Mouse (Mus musculus): ENCODE data around the gene Anxa11. TPM values are rescaled to one million over a fixed set of nuclear protein-coding genes. Genes with fewer than 3 reads are reported as not detected.
"Not testable (repeated sequence)": the region's sequence is repeated elsewhere in the genome, so short reads cannot be mapped to it uniquely, and the experiment has no call there.

Anxa11 gene
- total RNA-seq, 2 experiments from 2014 or later: 54.9 to 58.8 TPM

DNA sequence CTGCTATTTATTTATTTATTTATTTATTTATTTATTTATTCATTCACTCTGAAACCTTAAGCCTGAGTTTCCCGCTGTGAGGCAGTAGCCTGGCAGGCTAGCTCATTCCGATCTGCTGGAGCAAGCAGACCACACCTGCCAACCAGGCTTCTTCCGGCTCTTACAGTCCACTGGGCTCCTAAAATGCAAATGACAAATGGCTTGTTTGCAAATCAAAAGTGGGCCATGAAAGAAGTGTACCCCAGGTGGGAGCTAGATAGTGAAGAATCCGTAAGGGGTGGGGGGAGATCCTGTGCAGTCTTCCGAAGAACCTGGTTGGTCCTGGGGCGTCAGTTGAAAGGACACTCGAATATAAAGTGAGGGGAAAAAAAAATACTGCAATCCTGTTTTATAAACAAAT lies 995 bp upstream of the Anxa11 start:
- no peak for DNase-seq (ENCODE audit: low spot score in 2 of 2)

GRCm38 (mm10) chr14:25841579-25841978 lies 377 bp upstream of the Anxa11 start:
- DNase-seq (ENCODE audit: low spot score in 2 of 2): no peak

DNA sequence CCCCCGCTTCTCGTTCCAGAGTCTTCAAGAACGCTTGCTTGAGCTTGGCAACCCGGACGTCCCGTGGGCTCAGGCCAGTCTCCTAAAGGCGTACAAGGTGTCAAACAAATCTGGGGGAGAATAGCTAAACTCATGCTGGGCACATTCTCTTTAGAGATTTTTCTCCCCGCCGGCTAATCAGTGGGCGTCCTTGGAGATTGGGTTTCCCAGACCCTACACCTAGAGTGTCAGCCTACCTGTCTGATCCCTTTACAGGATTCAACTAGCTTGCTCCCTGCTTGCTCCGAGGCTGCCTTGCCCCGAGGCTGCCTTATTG lies 690 bp downstream of the Anxa11 start:
- DNase-seq (ENCODE audit: low spot score in 2 of 2): no peak

- DNase-seq (ENCODE audit: low spot score in 2 of 2): no peak
These were observed 2.4 kb downstream of the Anxa11 start for GRCm38 (mm10) chr14:25844372-25844771.

DNA sequence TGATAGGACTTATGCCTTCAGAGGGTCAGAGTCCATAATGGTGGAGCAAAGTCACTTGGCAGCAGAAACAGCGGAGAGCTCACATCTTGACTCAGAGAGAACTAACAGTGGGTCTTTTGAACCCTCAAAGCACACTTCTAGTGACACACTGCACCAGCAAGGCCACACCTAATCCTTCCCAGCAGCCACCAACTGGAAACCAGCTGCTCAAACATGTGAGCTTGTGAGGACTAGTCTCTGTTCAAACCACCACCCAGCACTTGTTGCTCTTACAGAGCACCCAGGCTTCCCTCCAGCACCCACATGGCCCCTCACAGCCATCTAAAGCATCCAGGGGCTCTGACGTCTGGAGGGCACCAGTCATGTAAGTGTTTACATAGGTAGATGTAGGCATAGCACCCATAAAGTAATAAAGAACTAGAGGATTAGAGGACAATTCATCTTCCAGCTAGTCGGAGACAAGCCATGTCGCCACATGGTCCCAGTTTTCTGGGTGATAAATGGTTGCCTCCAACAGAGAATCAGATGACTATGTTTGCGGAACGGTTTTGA lies 4.0 kb downstream of the Anxa11 start:
- DNase-seq (ENCODE audit: low spot score in 2 of 2): no peak

DNA sequence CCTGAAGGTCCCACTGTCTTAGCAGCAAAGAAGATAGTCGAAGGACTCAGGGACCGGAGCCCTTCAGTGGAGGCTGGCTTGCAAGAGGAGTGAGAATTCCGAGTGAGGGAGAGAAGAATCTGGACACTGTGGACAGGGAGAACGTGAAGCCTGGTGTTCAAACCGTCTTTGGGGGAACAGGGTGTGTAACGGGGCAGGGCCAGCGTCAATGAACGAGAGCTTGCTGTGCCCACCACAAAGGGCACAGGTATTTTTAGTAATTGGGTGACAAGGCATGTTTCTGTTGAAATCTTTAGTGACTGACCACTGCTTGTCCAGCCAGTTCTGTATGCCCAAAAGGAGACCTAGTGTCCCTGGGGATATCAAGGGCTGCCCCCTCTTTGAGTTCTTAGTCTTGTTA lies 4.6 kb downstream of the Anxa11 start:
- DNase-seq (ENCODE audit: low spot score in 2 of 2): no peak

DNA sequence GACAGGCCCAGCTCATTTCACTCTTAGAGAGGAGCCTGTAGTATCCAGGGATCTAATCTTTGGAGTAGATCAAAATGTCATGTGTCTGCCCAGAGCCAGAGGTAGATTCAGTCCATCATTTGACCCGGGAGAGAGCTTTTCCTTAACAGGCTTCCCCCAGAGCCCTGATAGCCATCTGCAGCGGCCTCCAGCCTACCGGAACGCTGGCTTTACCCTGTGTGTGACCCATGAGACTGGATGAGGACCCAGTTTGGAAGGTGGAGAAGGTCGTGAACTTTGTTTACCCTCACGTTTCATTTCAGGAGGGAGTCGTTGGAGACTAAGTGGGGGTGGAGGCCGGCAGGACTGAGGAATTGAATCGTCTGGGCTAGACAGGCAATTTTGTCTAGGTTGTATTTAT lies 5.7 kb downstream of the Anxa11 start:
- no peak for DNase-seq (ENCODE audit: low spot score in 2 of 2)

- DNase-seq (ENCODE audit: low spot score in 2 of 2): no peak
These were observed 6.3 kb downstream of the Anxa11 start for GRCm38 (mm10) chr14:25848237-25848636.

GRCm38 (mm10) chr14:25848708-25849107 lies 6.8 kb downstream of the Anxa11 start:
- not testable (repeated sequence) for DNase-seq (ENCODE audit: low spot score in 2 of 2)

- DNase-seq (ENCODE audit: low spot score in 2 of 2): no peak
These were observed 8.5 kb downstream of the Anxa11 start for GRCm38 (mm10) chr14:25850433-25850832.

- no peak for DNase-seq (ENCODE audit: low spot score in 2 of 2)
These were observed 9.2 kb downstream of the Anxa11 start for GRCm38 (mm10) chr14:25851189-25851588.

- no peak for DNase-seq (ENCODE audit: low spot score in 2 of 2)
These were observed 10.2 kb downstream of the Anxa11 start for GRCm38 (mm10) chr14:25852121-25852561.

- DNase-seq (ENCODE audit: low spot score in 2 of 2): no peak
These were observed 11.3 kb downstream of the Anxa11 start for GRCm38 (mm10) chr14:25853295-25853694.

GRCm38 (mm10) chr14:25853717-25854452 lies 11.9 kb downstream of the Anxa11 start:
- DNase-seq (ENCODE audit: low spot score in 2 of 2): no peak

DNA sequence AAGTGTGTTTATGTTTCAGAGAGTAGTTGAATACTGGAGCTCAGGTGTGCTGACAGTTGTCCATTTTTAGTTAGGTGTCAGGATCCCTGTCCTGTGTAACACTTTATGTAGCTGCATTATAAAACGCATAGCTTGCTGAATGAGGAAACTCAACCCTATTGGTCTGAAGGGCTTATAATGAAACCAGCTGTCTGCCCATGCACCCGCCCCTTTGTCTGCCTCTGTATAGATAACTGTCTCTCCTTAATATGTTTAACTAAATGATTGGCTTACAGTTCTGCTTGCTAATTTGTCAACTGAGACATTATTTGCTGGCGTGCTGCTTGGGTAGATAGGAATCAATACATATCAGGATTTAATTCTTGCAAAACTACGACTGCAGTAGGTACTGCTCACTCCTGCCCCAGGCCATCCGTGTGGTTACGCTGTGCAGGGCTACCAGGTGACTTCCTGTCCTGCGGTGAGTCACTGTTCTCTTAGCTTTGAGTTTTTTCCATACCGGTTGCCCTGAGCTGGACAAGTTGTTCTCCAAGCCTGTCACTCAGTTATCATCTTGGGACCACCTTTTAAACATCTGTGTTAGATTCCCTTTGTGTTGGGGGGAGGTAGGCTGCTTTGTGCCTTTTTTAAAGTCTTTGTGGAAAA lies 13.4 kb downstream of the Anxa11 start:
- DNase-seq (ENCODE audit: low spot score in 2 of 2): no peak

DNA sequence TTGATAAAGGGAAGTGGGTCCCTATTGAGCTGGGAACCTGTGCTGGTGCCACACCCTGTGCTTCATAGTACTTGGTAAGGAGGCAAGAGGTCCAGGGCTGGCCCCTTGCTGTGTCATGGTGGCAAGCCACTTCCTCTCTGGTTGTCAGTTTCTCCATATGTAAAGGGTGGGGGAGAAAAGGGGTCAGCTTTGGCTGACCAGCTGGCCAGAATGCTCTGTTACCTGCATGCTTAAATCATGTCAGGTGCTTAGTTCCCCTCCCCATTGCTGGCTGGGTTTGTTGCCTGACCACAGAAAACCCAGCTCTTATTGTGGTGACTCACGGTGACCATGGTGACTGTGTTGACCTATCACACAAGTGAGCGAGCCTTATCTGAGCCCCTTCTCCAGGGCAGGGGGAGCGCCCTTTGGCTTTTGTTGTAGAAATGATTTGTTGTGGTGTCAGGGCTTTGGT lies 15.2 kb downstream of the Anxa11 start:
- no peak for DNase-seq (ENCODE audit: low spot score in 2 of 2)

DNA sequence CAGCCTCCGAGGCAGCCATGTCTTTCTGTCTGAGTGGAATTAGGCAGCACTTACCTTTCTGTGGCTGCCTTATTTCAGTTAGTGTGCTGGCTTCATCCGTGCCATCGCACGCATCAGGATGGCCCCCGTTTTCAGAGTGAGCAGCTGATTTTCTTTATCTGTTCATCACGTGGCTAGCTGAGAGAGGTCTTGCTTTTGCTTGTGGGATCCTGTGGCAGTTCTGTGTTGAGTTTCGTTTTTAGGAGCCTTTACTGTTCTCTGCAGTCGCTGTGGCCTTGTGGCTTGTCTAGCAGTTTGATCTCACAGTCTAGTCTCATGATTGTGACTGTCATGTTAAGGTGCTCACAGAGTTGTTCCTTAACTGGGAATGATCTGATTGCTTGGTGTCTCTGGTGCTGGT lies 16.0 kb downstream of the Anxa11 start:
- no peak for DNase-seq (ENCODE audit: low spot score in 2 of 2)

DNA sequence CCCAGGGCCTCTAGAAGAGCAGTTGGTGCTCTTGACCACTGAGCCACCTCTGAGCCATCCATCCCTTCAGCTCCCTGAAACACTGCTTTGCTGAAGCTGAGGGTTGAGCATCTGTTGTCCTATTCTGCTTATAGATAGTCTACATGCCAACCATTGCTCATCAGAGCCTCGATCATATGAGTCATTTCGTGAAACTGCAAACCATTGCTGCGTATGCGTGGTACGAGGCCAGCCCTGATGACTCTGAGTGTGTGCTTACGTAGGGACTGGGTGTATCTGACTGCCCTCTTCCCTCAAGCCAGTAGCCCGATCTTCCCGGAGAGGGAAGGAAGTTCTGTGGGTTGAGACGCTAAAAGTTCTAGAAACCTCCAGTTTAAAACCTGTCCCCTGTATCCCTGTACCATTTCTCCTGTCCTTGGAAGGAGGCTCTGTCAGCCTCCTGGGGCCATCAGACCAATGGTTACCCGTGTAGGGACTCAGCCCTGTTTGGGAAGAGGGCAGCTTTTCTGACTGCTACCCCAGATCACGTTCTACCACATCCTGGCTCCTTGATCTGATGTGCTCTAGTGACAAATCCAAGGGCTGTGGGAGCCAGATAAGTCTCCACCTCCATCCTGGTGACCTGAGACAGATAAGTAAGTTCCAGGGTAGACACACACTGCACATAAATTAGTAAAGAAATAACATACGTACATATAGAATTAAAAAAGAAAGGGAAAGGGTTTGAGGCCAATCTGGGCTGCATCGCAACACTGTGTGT lies 20.0 kb downstream of the Anxa11 start:
- DNase-seq (ENCODE audit: low spot score in 2 of 2): no peak

DNA sequence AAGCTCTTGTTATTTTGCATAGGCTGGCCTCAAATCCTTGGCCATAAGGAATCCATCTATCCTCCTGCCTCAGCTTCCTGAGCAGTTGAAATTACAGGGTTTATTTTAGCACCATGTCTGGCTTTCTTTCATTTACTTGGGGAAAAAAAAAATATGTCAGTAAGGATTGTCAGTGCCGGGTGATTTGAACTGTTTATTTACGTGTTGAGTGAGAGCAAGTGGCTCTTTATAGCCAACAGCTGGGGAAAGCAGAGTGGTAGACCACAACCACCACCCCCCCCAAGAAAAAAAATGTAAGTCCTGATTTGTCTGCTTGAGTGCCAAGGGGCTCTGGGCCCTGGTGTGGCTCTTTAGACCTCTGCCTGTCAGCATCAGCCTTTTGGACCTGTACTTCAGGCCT lies 21.8 kb downstream of the Anxa11 start:
- DNase-seq (ENCODE audit: low spot score in 2 of 2): no peak

DNA sequence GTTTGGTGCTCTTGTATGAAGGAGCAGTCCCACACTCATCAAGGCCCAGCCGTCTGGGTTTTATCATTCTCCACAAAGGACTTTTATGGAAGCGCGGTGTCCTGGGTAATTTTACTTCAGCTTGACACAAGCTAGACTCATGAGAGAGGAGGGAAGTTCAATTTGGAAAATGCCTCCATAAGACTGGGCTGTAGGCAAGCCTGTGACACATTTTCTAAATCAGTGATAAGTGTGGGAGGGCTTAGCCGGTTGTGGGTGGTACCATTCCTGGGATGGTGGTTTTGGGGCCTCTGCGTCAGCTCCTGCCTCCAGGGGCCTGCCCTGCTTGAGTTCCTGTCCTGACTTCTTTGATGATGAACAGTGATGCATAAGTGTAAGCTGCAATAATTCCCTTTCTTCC lies 23.3 kb downstream of the Anxa11 start:
- no peak for DNase-seq (ENCODE audit: low spot score in 2 of 2)

GRCm38 (mm10) chr14:25866384-25866783 lies 24.4 kb downstream of the Anxa11 start:
- DNase-seq (ENCODE audit: low spot score in 2 of 2): no peak

DNA sequence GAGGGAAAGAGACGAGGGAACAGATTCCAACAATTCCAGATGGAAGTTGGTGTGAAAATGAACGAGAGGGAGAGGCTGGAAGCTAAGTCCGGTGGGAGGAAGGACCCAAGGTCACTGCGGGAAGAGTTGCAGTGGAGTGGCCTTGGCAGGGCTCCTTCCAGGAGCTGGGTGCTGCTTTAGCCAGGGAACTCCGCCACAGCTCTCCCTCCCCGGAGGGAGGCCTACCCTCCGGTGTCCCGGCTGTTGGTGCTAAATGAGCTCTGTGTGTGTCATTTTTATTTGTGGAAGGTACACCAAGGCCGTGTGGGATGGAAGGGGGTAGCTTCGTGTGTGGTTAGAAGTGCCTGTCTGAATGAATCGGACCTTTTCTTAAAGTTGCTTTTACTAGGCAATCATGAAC lies 24.9 kb downstream of the Anxa11 start:
- no peak for DNase-seq (ENCODE audit: low spot score in 2 of 2)

All from adrenal gland, postnatal 4 days (tissue).